Mouse (Mus musculus): ENCODE results near the gene Rab40b. TPM values are rescaled to one million over a fixed set of nuclear protein-coding genes. Genes with fewer than 3 reads are reported as not detected.

Rab40b gene
- polyA plus RNA-seq (2014; fragmentation: Nextera tagmentation; extraction: Ambion mirVana): 3.4 and 4.5 TPM in 2 replicates

- H3K9me3 ChIP-seq (replicated peaks; ENCODE audit: control insufficient read depth, low read length): no peaks in the 10 kb centered on the region
- ATAC-seq (replicated peaks; ENCODE audit: insufficient number of reproducible peaks, low FRiP score, low TSS enrichment): peak; percentile 96
- H3K4me2 ChIP-seq: peak within 1 kb of the TSS; percentile 83
- H3K27me3 ChIP-seq (ENCODE audit: control insufficient read depth, insufficient read depth, low read length): peaks cover 3% of the 10 kb centered on the region; the same call in 1 of the 2 replicates
- H3K9ac ChIP-seq (ENCODE audit: low read depth, low read length): peak within 1 kb of the TSS; percentile 68
- H3K36me3 ChIP-seq (ENCODE audit: control insufficient read depth, insufficient read depth, low read length): no peaks in the 10 kb centered on the region
- peak within 1 kb of the TSS; percentile 64 for H3K4me3 ChIP-seq (ENCODE audit: low read depth, low read length)
- 0 out of 2 replicates have a peak, but pooled peaks cover 3% of the 10 kb centered on the region for H3K4me1 ChIP-seq (ENCODE audit: control insufficient read depth, insufficient read depth, low read length)
- 2% methylated on average over 61 of the region's 61 CpGs for WGBS (ENCODE audit: insufficient replicate concordance)
- H3K27ac ChIP-seq (ENCODE audit: low read depth, low read length): no peak within 1 kb of the TSS; the same call in 1 of the 2 replicates
These were observed at the start of gene Rab40b for GRCm38 (mm10) chr11:121387750-121388553. Rab40b (minus strand) TSS chr11:121388251.

DNA sequence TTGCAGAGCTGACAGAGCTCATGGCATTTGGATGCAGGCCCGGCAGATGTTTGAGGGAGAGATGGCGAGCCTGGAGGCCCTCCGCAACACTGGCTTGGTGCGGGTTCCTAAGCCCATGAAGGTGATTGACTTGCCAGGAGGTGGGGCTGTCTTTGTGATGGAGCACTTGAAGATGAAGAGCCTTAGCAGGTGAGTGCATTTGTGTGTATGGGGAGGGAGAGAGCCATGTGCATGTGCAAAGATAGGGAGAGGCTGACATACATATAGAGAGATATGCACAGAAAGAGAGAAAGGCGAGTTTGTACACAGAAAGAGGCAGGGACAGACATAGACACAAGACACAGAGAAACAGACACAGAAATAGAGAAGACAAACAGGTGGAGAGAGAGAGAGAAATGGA, 49.2 kb upstream of the Rab40b start:
- Histone ChIP-seq H3K4me1 (ENCODE audit: control insufficient read depth, insufficient read depth, low read length) (peaks cover 14% of the 10 kb centered on the region; the same call in 1 of the 2 replicates), H3K27ac (ENCODE audit: low read depth, low read length) (no peak overlapping the region), H3K27me3 (ENCODE audit: control insufficient read depth, insufficient read depth, low read length) (peaks cover 3% of the 10 kb centered on the region; the same call in 1 of the 2 replicates), H3K9me3 (replicated peaks; ENCODE audit: control insufficient read depth, low read length) (no peaks in the 10 kb centered on the region), H3K4me3 (ENCODE audit: low read depth, low read length) (no peak overlapping the region), H3K36me3 (ENCODE audit: control insufficient read depth, insufficient read depth, low read length) (no peaks in the 10 kb centered on the region), H3K9ac (ENCODE audit: low read depth, low read length) (no peak overlapping the region), H3K4me2 (no peak overlapping the region)
- ATAC-seq (replicated peaks; ENCODE audit: insufficient number of reproducible peaks, low FRiP score, low TSS enrichment): no peak
- WGBS (ENCODE audit: insufficient replicate concordance): 75% methylated on average over 5 of the region's 5 CpGs

GRCm38 (mm10) chr11:121434156-121435155, 46.4 kb upstream of the Rab40b start, which contains the start of gene Fn3k:
Fn3k (plus strand) TSS chr11:121434913.
- Histone ChIP-seq H3K27ac (ENCODE audit: low read depth, low read length) (peak within 1 kb of the TSS; percentile 73), H3K9ac (ENCODE audit: low read depth, low read length) (peak within 1 kb of the TSS; percentile 70), H3K9me3 (replicated peaks; ENCODE audit: control insufficient read depth, low read length) (no peaks in the 10 kb centered on the region), H3K36me3 (ENCODE audit: control insufficient read depth, insufficient read depth, low read length) (no peaks in the 10 kb centered on the region), H3K4me3 (ENCODE audit: low read depth, low read length) (peak within 1 kb of the TSS; percentile 51), H3K4me1 (ENCODE audit: control insufficient read depth, insufficient read depth, low read length) (peaks cover 14% of the 10 kb centered on the region; the same call in 1 of the 2 replicates), H3K27me3 (ENCODE audit: control insufficient read depth, insufficient read depth, low read length) (peaks cover 3% of the 10 kb centered on the region; the same call in 1 of the 2 replicates), H3K4me2 (peak within 1 kb of the TSS; percentile 79)
- WGBS (ENCODE audit: insufficient replicate concordance): 9% methylated on average over 30 of the region's 30 CpGs
- ATAC-seq (replicated peaks; ENCODE audit: insufficient number of reproducible peaks, low FRiP score, low TSS enrichment): peak; percentile 90

GRCm38 (mm10) chr11:121433397-121433796, 45.3 kb upstream of the Rab40b start:
- Histone ChIP-seq H3K36me3 (ENCODE audit: control insufficient read depth, insufficient read depth, low read length) (peaks cover 3% of the 10 kb centered on the region; the same call in 1 of the 2 replicates), H3K4me1 (ENCODE audit: control insufficient read depth, insufficient read depth, low read length) (peaks cover 14% of the 10 kb centered on the region; the same call in 1 of the 2 replicates), H3K9ac (ENCODE audit: low read depth, low read length) (no peak overlapping the region), H3K27ac (ENCODE audit: low read depth, low read length) (peak overlapping the region; percentile 73), H3K9me3 (replicated peaks; ENCODE audit: control insufficient read depth, low read length) (no peaks in the 10 kb centered on the region), H3K4me3 (ENCODE audit: low read depth, low read length) (no peak overlapping the region), H3K27me3 (ENCODE audit: control insufficient read depth, insufficient read depth, low read length) (peaks cover 3% of the 10 kb centered on the region; the same call in 1 of the 2 replicates), H3K4me2 (peak overlapping the region; percentile 79; the same call in 1 of the 2 replicates)
- WGBS (ENCODE audit: insufficient replicate concordance): 57% methylated on average over 4 of the region's 4 CpGs
- peak; percentile 62; the same call in 1 of the 2 replicates for ATAC-seq (replicated peaks; ENCODE audit: insufficient number of reproducible peaks, low FRiP score, low TSS enrichment)

GRCm38 (mm10) chr11:121421553-121422173, 33.6 kb upstream of the Rab40b start:
- peak overlapping the region; percentile 29; the same call in 1 of the 2 replicates for H3K27ac ChIP-seq (ENCODE audit: low read depth, low read length)
- peak overlapping the region; percentile 86 for H3K9ac ChIP-seq (ENCODE audit: low read depth, low read length)
- no peaks in the 10 kb centered on the region for H3K9me3 ChIP-seq (replicated peaks; ENCODE audit: control insufficient read depth, low read length)
- H3K36me3 ChIP-seq (ENCODE audit: control insufficient read depth, insufficient read depth, low read length): no peaks in the 10 kb centered on the region
- no peaks in the 10 kb centered on the region for H3K4me1 ChIP-seq (ENCODE audit: control insufficient read depth, insufficient read depth, low read length)
- peak; percentile 58 for ATAC-seq (replicated peaks; ENCODE audit: insufficient number of reproducible peaks, low FRiP score, low TSS enrichment)
- 1% methylated on average over 28 of the region's 28 CpGs for WGBS (ENCODE audit: insufficient replicate concordance)
- H3K4me2 ChIP-seq: peak overlapping the region; percentile 68
- H3K4me3 ChIP-seq (ENCODE audit: low read depth, low read length): peak overlapping the region; percentile 77
- H3K27me3 ChIP-seq (ENCODE audit: control insufficient read depth, insufficient read depth, low read length): no peaks in the 10 kb centered on the region

- 3% methylated on average over 28 of the region's 28 CpGs for WGBS (ENCODE audit: insufficient replicate concordance)
These were observed 32.9 kb upstream of the Rab40b start, which contains the start of gene Fn3krp for GRCm38 (mm10) chr11:121420830-121421552. Fn3krp (plus strand) TSS chr11:121421401.

GRCm38 (mm10) chr11:121420379-121420778, 32.3 kb upstream of the Rab40b start:
- no peak overlapping the region for H3K27ac ChIP-seq (ENCODE audit: low read depth, low read length)
- H3K9me3 ChIP-seq (replicated peaks; ENCODE audit: control insufficient read depth, low read length): no peaks in the 10 kb centered on the region
- peak overlapping the region; percentile 77 for H3K4me3 ChIP-seq (ENCODE audit: low read depth, low read length)
- H3K4me1 ChIP-seq (ENCODE audit: control insufficient read depth, insufficient read depth, low read length): no peaks in the 10 kb centered on the region
- no peak for ATAC-seq (replicated peaks; ENCODE audit: insufficient number of reproducible peaks, low FRiP score, low TSS enrichment)
- H3K27me3 ChIP-seq (ENCODE audit: control insufficient read depth, insufficient read depth, low read length): no peaks in the 10 kb centered on the region
- H3K4me2 ChIP-seq: peak overlapping the region; percentile 68
- WGBS (ENCODE audit: insufficient replicate concordance): 51% methylated on average over 5 of the region's 5 CpGs
- H3K9ac ChIP-seq (ENCODE audit: low read depth, low read length): peak overlapping the region; percentile 86
- no peaks in the 10 kb centered on the region for H3K36me3 ChIP-seq (ENCODE audit: control insufficient read depth, insufficient read depth, low read length)

More at GRCm38 (mm10) chr11:121420830-121421552, 32.9 kb upstream of the Rab40b start, which contains the start of gene Fn3krp:
- H3K27me3 ChIP-seq (ENCODE audit: control insufficient read depth, insufficient read depth, low read length): no peaks in the 10 kb centered on the region
- peak; percentile 98 for ATAC-seq (replicated peaks; ENCODE audit: insufficient number of reproducible peaks, low FRiP score, low TSS enrichment)
- peak within 1 kb of the TSS; percentile 77 for H3K4me3 ChIP-seq (ENCODE audit: low read depth, low read length)
- no peaks in the 10 kb centered on the region for H3K4me1 ChIP-seq (ENCODE audit: control insufficient read depth, insufficient read depth, low read length)
- H3K9me3 ChIP-seq (replicated peaks; ENCODE audit: control insufficient read depth, low read length): no peaks in the 10 kb centered on the region
- no peaks in the 10 kb centered on the region for H3K36me3 ChIP-seq (ENCODE audit: control insufficient read depth, insufficient read depth, low read length)
- peak within 1 kb of the TSS; percentile 64 for H3K27ac ChIP-seq (ENCODE audit: low read depth, low read length)
- H3K9ac ChIP-seq (ENCODE audit: low read depth, low read length): peak within 1 kb of the TSS; percentile 86
- peak within 1 kb of the TSS; percentile 68 for H3K4me2 ChIP-seq
